Mouse (Mus musculus) stomach, embryonic 16.5 days (tissue): ENCODE results near the gene Cdk1. TPM values are rescaled to one million over a fixed set of nuclear protein-coding genes. Genes with fewer than 3 reads are reported as not detected.

Source experiments
- ATAC-seq: fragments of 200-750 bp; cut with Nextera tagmentation; 2 replicates; pipeline ENCODE4 v1.8.0; 2017; ENCODE audit warnings: moderate number of reproducible peaks, moderate TSS enrichment; ENCODE audit not compliant: insufficient read depth, low FRiP score
- H3K27ac ChIP-seq: fragments of 300-500 bp; sonication (generic); 2 replicates; pipeline ENCODE4 v1.5.1; 2014; ENCODE audit warnings: low read length
- H3K27me3 ChIP-seq: fragments of 300-500 bp; sonication (generic); 2 replicates; pipeline ENCODE4 v1.6.1; 2014; ENCODE audit warnings: low read length, control low read depth, mixed read lengths; ENCODE audit not compliant: control insufficient read depth, insufficient read depth
- H3K36me3 ChIP-seq: fragments of 300-500 bp; sonication (generic); 2 replicates; pipeline ENCODE4 v1.6.1; 2014; ENCODE audit warnings: low read length; ENCODE audit not compliant: control insufficient read depth, insufficient read depth
- H3K4me1 ChIP-seq: fragments of 300-500 bp; sonication (generic); 2 replicates; pipeline ENCODE4 v1.6.1; 2014; ENCODE audit warnings: low read length, control low read depth, mixed read lengths; ENCODE audit not compliant: control insufficient read depth, insufficient read depth
- H3K4me2 ChIP-seq: fragments of 300-500 bp; sonication (generic); 2 replicates; pipeline ENCODE4 v1.6.1; 2014; ENCODE audit warnings: low read depth, low read length, mixed read lengths
- H3K4me3 ChIP-seq: fragments of 300-500 bp; sonication (generic); replicated peaks from 2 replicates; pipeline ENCODE4 v1.5.1; 2014; ENCODE audit warnings: mild to moderate bottlenecking, low read length
- H3K9ac ChIP-seq: fragments of 300-500 bp; sonication (generic); 2 replicates; pipeline ENCODE4 v1.6.1; 2014; ENCODE audit warnings: low read length
- H3K9me3 ChIP-seq: fragments of 300-500 bp; sonication (generic); replicated peaks from 2 replicates; pipeline ENCODE4 v1.6.1; 2016; ENCODE audit warnings: low read length, control low read depth; ENCODE audit not compliant: control insufficient read depth
- WGBS: fragments of 180-500 bp; shearing (Covaris S2); extraction: QIAGEN DNeasy Blood & Tissue Kit; methylation state at CpG from one replicate; pipeline ENCODE4 v1.1.7; 2014; 5-methylcytosine and 5-hydroxymethylcytosine counted together
- polyA plus RNA-seq: library from polyadenylated mRNA; unstranded; fragments of >200 nt; fragmentation: Nextera tagmentation; extraction: Ambion mirVana; gene quantifications from 2 replicates; pipeline ENCODE4 v1.2.1, GENCODE M21; 2015

The Cdk1 gene
- polyA plus RNA-seq, 1 experiment from 2014 or later, result 323 TPM

- no peak overlapping the region for H3K27ac ChIP-seq
- H3K4me2 ChIP-seq, result no peak overlapping the region
- no peak overlapping the region for H3K9ac ChIP-seq
- WGBS, result 35% methylated on average over 7 of the region's 7 CpGs
- no peaks in the 10 kb centered on the region for H3K9me3 ChIP-seq
- H3K36me3 ChIP-seq, result no peaks in the 10 kb centered on the region
- H3K27me3 ChIP-seq, result no peaks in the 10 kb centered on the region
- H3K4me3 ChIP-seq, result no peak overlapping the region
- H3K4me1 ChIP-seq, result peaks cover 4% of the 10 kb centered on the region; the same call in 1 of the 2 replicates
- ATAC-seq, result 0 out of 2 replicates have a peak, but pooled peaks have one; percentile 23
Measured at GRCm38 (mm10) chr10:69305600-69305999, 47.1 kb downstream of the Cdk1 start.

DNA sequence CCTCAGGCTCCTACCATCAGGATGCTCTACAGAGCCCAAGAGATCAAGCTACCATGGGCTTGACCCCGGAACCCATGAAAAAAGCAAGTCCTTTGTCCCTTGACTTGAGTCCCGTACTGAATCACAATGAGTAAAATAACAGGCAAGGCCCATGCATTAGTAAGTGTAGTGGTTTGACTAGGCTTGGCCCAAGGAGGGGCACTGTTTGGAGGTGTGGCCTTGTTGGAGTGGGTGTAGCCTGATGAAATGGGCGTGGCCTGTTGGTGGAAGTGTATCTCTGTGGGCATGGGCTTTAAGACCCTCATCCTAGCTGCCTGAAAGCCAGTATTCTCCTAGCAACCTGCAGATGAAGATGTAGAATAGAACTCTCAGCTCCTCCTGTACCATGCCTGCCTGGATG, 47.9 kb downstream of the Cdk1 start:
- 74% methylated on average over 3 of the region's 3 CpGs for WGBS
- Histone ChIP-seq H3K36me3 (no peaks in the 10 kb centered on the region), H3K9me3 (no peaks in the 10 kb centered on the region), H3K27me3 (no peaks in the 10 kb centered on the region), H3K4me2 (no peak overlapping the region), H3K4me3 (no peak overlapping the region), H3K4me1 (peaks cover 4% of the 10 kb centered on the region; the same call in 1 of the 2 replicates), H3K9ac (no peak overlapping the region), H3K27ac (no peak overlapping the region)
- ATAC-seq, result peak; percentile 56; the same call in 1 of the 2 replicates

DNA sequence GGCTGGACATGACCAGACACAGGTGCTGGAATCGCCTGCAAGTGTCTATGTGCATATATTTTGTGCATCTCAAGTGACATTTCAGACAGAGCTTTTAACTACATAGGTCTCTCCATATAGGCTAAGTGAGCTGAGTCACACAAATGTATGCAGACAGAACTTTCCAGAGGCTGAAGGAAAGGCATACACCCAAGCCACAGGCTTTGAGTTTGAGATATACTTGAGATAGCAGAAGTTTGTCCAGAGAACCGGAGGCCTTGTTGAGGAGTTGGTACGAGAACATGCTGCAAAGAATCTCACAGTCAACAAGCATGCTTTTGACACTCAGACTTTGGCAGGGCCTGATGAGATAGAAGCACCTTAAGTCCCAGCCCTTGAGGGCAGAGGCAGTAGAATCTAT, 50.1 kb downstream of the Cdk1 start:
- Histone ChIP-seq H3K9me3 (no peaks in the 10 kb centered on the region), H3K4me3 (no peak overlapping the region), H3K27me3 (no peaks in the 10 kb centered on the region), H3K4me2 (no peak overlapping the region), H3K36me3 (no peaks in the 10 kb centered on the region), H3K4me1 (peaks cover 4% of the 10 kb centered on the region; the same call in 1 of the 2 replicates), H3K27ac (no peak overlapping the region), H3K9ac (no peak overlapping the region)
- no peak for ATAC-seq
- 81% methylated on average over 3 of the region's 3 CpGs for WGBS

DNA sequence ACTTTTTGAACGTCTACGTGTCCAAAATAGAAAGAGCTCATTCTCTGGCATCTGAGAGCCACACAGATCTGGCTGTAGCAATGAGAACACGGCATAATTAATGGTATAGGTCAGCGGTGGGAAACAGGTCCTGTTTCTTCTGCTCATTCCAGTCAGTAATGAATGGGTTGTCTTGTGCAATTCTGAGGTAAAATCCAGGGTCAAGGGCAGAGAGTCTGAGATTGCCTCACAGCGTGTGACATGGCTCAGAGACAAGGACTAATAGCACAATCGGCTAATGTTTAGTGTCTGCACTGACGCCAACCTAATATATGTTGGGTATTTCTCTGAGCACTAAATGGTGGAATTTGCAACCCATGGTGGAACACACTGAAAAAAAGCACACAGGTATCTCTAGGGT, 52.8 kb downstream of the Cdk1 start:
- H3K27me3 ChIP-seq, result no peaks in the 10 kb centered on the region
- H3K4me2 ChIP-seq, result no peak overlapping the region
- H3K9me3 ChIP-seq, result no peaks in the 10 kb centered on the region
- 73% methylated on average over 7 of the region's 7 CpGs for WGBS
- H3K4me1 ChIP-seq, result no peaks in the 10 kb centered on the region
- no peak overlapping the region for H3K27ac ChIP-seq
- H3K4me3 ChIP-seq, result no peak overlapping the region
- H3K9ac ChIP-seq, result no peak overlapping the region
- H3K36me3 ChIP-seq, result no peaks in the 10 kb centered on the region
- no peak for ATAC-seq

DNA sequence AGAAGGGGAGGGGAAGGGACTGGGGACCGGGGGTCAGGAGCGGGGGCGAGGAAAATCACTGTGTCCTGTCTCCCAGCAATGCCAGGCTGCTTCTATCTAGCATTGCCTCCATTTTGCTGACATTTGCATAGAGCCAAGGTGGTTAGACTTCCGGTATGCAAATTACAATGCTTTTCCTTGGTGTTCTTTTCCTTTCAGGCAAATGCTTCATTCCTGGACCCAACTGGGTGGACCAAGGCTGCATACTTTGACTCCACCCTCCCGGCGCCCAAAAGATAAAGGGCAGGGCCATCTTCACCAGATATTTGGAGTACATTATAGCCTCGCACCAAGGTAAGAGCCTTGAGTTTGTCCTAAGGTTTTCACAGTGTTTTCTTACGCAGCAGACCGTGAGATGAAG, 56.8 kb downstream of the Cdk1 start:
- H3K4me2 ChIP-seq, result no peak overlapping the region
- 90% methylated on average over 9 of the region's 9 CpGs for WGBS
- H3K36me3 ChIP-seq, result peaks cover 4% of the 10 kb centered on the region
- H3K9me3 ChIP-seq, result no peaks in the 10 kb centered on the region
- no peak overlapping the region for H3K27ac ChIP-seq
- H3K27me3 ChIP-seq, result no peaks in the 10 kb centered on the region
- ATAC-seq, result no peak
- H3K4me1 ChIP-seq, result no peaks in the 10 kb centered on the region
- no peak overlapping the region for H3K9ac ChIP-seq
- H3K4me3 ChIP-seq, result no peak overlapping the region

GRCm38 (mm10) chr10:69290736-69291135, 62.0 kb downstream of the Cdk1 start:
- Histone ChIP-seq H3K27me3 (no peaks in the 10 kb centered on the region), H3K4me2 (no peak overlapping the region), H3K27ac (no peak overlapping the region), H3K4me1 (no peaks in the 10 kb centered on the region), H3K9me3 (no peaks in the 10 kb centered on the region), H3K4me3 (no peak overlapping the region), H3K36me3 (peaks cover 16% of the 10 kb centered on the region), H3K9ac (no peak overlapping the region)
- 93% methylated on average over 8 of the region's 8 CpGs for WGBS
- no peak for ATAC-seq

- ATAC-seq, result no peak
- H3K27me3 ChIP-seq, result no peaks in the 10 kb centered on the region
- H3K4me1 ChIP-seq, result no peaks in the 10 kb centered on the region
- 80% methylated on average over 6 of the region's 6 CpGs for WGBS
- peaks cover 27% of the 10 kb centered on the region for H3K36me3 ChIP-seq
- H3K9me3 ChIP-seq, result no peaks in the 10 kb centered on the region
- H3K27ac ChIP-seq, result no peak overlapping the region
- H3K4me3 ChIP-seq, result no peak overlapping the region
- no peak overlapping the region for H3K9ac ChIP-seq
- no peak overlapping the region for H3K4me2 ChIP-seq
Measured at GRCm38 (mm10) chr10:69288720-69289119, 64.0 kb downstream of the Cdk1 start.

GRCm38 (mm10) chr10:69288086-69288485, 64.7 kb downstream of the Cdk1 start:
- no peaks in the 10 kb centered on the region for H3K27me3 ChIP-seq
- no peak overlapping the region for H3K4me3 ChIP-seq
- H3K9me3 ChIP-seq, result no peaks in the 10 kb centered on the region
- 75% methylated on average over 4 of the region's 4 CpGs for WGBS
- no peak overlapping the region for H3K9ac ChIP-seq
- no peak overlapping the region for H3K27ac ChIP-seq
- H3K4me1 ChIP-seq, result no peaks in the 10 kb centered on the region
- H3K4me2 ChIP-seq, result no peak overlapping the region
- no peak for ATAC-seq
- H3K36me3 ChIP-seq, result peaks cover 32% of the 10 kb centered on the region

DNA sequence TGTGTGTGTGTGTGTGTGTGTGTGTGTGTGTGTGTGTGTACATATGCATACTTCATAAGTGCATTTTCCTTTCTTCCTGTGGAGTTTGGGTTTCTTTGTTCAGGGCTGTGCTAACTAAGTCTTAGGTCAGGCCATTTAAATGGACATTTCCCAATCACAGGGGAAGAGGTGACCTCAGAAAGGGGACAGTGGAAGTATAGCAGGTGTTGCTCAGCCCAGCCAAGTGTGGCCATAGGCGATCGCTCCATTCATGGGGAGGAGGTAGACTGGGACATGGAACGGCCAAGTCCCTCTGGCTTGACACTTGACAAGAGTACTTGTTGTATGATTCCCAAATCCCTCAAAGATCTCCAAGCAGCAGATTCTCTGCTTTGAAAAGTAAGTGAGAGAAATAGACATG, 65.8 kb downstream of the Cdk1 start:
- peaks cover 33% of the 10 kb centered on the region for H3K36me3 ChIP-seq
- WGBS, result 96% methylated on average over 3 of the region's 3 CpGs

More for the DNA sequence above, 65.8 kb downstream of the Cdk1 start:
- no peaks in the 10 kb centered on the region for H3K9me3 ChIP-seq
- ATAC-seq, result no peak
- H3K4me2 ChIP-seq, result no peak overlapping the region
- H3K27ac ChIP-seq, result no peak overlapping the region
- no peaks in the 10 kb centered on the region for H3K27me3 ChIP-seq
- H3K4me1 ChIP-seq, result no peaks in the 10 kb centered on the region
- H3K4me3 ChIP-seq, result no peak overlapping the region
- no peak overlapping the region for H3K9ac ChIP-seq
